Mouse (Mus musculus) central nervous system, embryonic 18 days (tissue): ENCODE measurements around the gene Eef1e1. TPM values are rescaled to one million over a fixed set of nuclear protein-coding genes. Genes with fewer than 3 reads are reported as not detected.

Source experiments
- polyA plus RNA-seq: library from polyadenylated mRNA; depleted of rRNA; stranded (reverse); fragments of >200 nt; gene quantifications from 2 replicates; pipeline ENCODE4 v1.2.3, GENCODE M21; 2012; rRNA removed

The Eef1e1 gene
- polyA plus RNA-seq: 52.1 and 52.6 TPM in 2 replicates

DNA sequence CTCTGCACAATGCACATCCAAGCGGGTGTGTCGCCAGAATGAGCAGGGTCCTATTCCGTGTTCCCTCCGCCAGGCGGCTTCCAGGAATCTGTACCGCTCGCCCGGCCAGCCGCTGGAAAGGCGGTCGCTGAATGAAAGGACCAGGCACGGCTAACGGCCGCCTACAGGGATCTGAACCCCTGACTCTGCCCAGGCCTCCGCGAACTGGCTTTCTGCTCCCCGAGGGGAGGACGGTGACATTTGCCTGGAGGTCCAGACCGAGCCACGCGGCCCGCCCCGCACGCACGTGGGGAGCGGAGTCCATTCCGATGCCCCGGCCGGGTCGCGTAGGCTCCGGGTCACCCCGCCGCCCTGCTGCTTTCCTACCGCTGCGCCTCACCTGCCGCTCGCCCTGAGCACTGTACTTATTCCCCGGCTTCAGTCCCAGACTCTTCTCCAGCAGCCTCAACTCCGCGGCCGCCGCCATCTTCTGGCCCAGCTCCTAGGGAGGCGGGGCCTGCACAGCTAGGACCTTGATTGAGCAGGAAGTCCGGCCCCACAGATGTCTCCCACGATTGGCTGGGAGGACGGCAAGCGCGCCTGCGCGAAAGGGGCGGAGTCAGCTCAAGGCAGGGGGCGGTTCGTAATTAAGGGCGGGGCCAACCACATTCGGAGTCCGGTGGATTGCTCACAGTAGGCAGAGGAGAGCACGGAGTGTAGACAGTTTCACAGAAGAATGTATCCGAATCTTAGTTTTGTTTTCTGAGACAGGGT lies at the start of gene Eef1e1:
Eef1e1 (minus strand) TSS at position 531 of the 753 bp plus-strand sequence.

DNA sequence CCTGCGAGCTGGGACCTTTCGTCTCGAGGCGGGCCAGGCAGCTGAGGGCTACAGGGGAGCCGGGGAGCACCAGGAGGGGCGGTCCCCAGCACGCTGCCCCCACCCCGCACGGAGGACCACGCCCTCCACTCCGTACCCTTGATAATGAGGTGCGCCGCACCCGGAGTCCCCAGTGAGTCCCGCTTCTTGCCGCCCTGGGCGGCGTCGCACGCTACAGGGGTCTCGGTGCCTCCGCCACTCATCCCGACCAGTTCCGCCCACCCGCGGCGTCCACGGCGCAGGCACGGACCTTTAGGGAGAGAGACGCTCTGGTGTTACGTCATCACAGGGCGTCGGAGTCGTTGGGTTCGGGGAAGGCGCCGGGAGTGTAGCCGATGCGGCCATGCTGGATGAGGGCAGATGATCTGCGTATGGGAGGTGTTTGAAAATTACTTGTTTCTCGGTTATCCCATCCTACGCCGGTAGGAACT lies 24.0 kb downstream of the Eef1e1 start, which contains the start of gene Bloc1s5:
Bloc1s5 (minus strand) TSS at position 310 of the 470 bp plus-strand sequence.

Other genes starting within 250 kb of the Eef1e1 start
- gene Txndc5, start 130.2 kb downstream of the Eef1e1 start, polyA plus RNA-seq: 39.1 and 45.0 TPM in 2 replicates
- gene Bloc1s5, start 23.9 kb downstream of the Eef1e1 start, polyA plus RNA-seq: 7.9 and 8.5 TPM in 2 replicates